Mouse (Mus musculus) myocyte (in vitro differentiated cells): ENCODE measurements around the gene Gm49368. TPM values are rescaled to one million over a fixed set of nuclear protein-coding genes. Genes with fewer than 3 reads are reported as not detected.
"Not testable (repeated sequence)": the region's sequence is repeated elsewhere in the genome, so short reads cannot be mapped to it uniquely, and the experiment has no call there.

Experiments used
- H3K27me3 ChIP-seq: one replicate; pipeline ENCODE4 v1.6.1; 2011; ENCODE audit not compliant: control insufficient read depth, insufficient read depth, insufficient read length
- H3K36me3 ChIP-seq: one replicate; pipeline ENCODE4 v1.6.1; 2011; ENCODE audit not compliant: control insufficient read depth, insufficient read depth
- H3K4me2 ChIP-seq: one replicate; pipeline ENCODE4 v1.6.1; 2011; ENCODE audit warnings: low read depth, control low read depth
- H3K4me3 ChIP-seq: one replicate; pipeline ENCODE4 v1.5.1; 2011; ENCODE audit warnings: mild to moderate bottlenecking, control low read depth, moderate library complexity
- H3K79me2 ChIP-seq: one replicate; pipeline ENCODE4 v1.6.1; 2011; ENCODE audit not compliant: control insufficient read depth, insufficient read depth
- H3ac ChIP-seq: one replicate; pipeline ENCODE4 v1.6.1; 2011; ENCODE audit not compliant: control insufficient read depth, insufficient read length
- CEBPB ChIP-seq: IDR thresholded peaks from 2 replicates; pipeline ENCODE4 v1.6.1; 2011; ENCODE audit warnings: mild to moderate bottlenecking, moderate library complexity; ENCODE audit not compliant: poor library complexity, insufficient read depth, severe bottlenecking
- E2F4 ChIP-seq: IDR thresholded peaks from one replicate; pipeline ENCODE4 v1.6.1; 2011; ENCODE audit warnings: mild to moderate bottlenecking, control low read depth, moderate library complexity; ENCODE audit not compliant: insufficient read depth
- MAX ChIP-seq: IDR thresholded peaks from one replicate; pipeline ENCODE4 v1.6.1; 2011; ENCODE audit warnings: low read depth, mild to moderate bottlenecking, control low read depth
- MYOD1 ChIP-seq, 3 experiments: IDR thresholded peaks; one replicate each; pipeline ENCODE4 v1.6.1; 2011; ENCODE audit warnings: control low read depth in 2 of 3, low read depth in 2 of 3, mild to moderate bottlenecking in 2 of 3, moderate library complexity in 1 of 3; ENCODE audit not compliant: insufficient read length in 2 of 3, control insufficient read depth in 1 of 3
- MYOG ChIP-seq, 3 experiments: IDR thresholded peaks; one replicate each; pipeline ENCODE4 v1.6.1; 2011; ENCODE audit warnings: control low read depth in 2 of 3, low read depth in 2 of 3, mild to moderate bottlenecking in 2 of 3; ENCODE audit not compliant: insufficient read length in 2 of 3, control insufficient read depth in 1 of 3, insufficient read depth in 1 of 3
- POLR2A ChIP-seq: IDR thresholded peaks from one replicate; pipeline ENCODE4 v1.6.1; 2011; ENCODE audit warnings: low read depth, mild to moderate bottlenecking, control low read depth, moderate library complexity; ENCODE audit not compliant: insufficient read length
- POLR2AphosphoS2 ChIP-seq: IDR thresholded peaks from one replicate; pipeline ENCODE4 v1.6.1; 2011; ENCODE audit warnings: low read depth, control low read depth; ENCODE audit not compliant: insufficient read length
- REST ChIP-seq: IDR thresholded peaks from one replicate; pipeline ENCODE4 v1.6.1; 2011; ENCODE audit warnings: mild to moderate bottlenecking, control low read depth, moderate library complexity; ENCODE audit not compliant: insufficient read depth, insufficient read length
- SRF ChIP-seq: IDR thresholded peaks from one replicate; pipeline ENCODE4 v1.6.1; 2011; ENCODE audit warnings: low read depth; ENCODE audit not compliant: control insufficient read depth, insufficient read length
- TCF12 ChIP-seq: IDR thresholded peaks from one replicate; pipeline ENCODE4 v1.6.1; 2011; ENCODE audit warnings: mild to moderate bottlenecking, control low read depth; ENCODE audit not compliant: poor library complexity, insufficient read depth, severe bottlenecking
- TCF3 ChIP-seq: IDR thresholded peaks from one replicate; pipeline ENCODE4 v1.6.1; 2011; ENCODE audit warnings: low read depth, control low read depth; ENCODE audit not compliant: insufficient read length
- USF1 ChIP-seq: IDR thresholded peaks from one replicate; pipeline ENCODE4 v1.6.1; 2011; ENCODE audit warnings: low read depth, mild to moderate bottlenecking, control low read depth, moderate library complexity
- polyA plus RNA-seq: library from polyadenylated mRNA; unstranded; fragments of >200 nt; fragmentation: generic; extraction: Trizol; gene quantifications from one replicate; pipeline ENCODE4 v1.2.1, GENCODE M21; 2012; ENCODE audit warnings: missing spikeins

Gene Gm49368
- not detected for polyA plus RNA-seq

DNA sequence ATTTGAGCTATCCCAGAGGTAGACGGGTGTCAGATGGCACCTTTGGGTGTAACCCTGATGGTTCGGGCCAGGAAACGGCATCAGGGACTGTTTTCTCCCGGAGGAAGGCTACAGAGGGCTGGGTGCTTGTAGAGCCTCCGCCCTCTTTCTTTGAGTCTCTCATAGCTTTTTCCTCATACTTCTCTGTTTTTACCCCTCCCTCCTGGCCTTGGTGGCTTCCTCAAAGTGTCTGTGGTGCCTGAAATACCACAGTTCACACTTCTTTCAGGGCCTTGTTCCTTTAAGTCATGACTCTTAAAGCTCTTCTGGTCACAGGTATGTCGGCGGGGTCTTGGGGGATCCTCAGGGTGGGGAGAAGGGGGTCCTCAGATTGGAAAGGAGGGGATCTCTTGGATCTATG is at the start of gene Gm49368, which contains the start of gene Itgam:
Gene Gm49368, plus strand, starts transcription at position 228 of the 400 bp plus-strand sequence.
Gene Itgam, plus strand, starts transcription at position 185 of the 400 bp plus-strand sequence.
- H3K4me2 ChIP-seq: no peak within 1 kb of the TSS
- H3ac ChIP-seq: no peak within 1 kb of the TSS
- H3K27me3 ChIP-seq: peaks cover 14% of the 10 kb centered on the region
- no peak within 1 kb of the TSS for H3K4me3 ChIP-seq
- TF ChIP-seq CEBPB: no peak
- TF ChIP-seq POLR2A: no peak
- TF ChIP-seq TCF3: no peak
- no peak for TF ChIP-seq E2F4
- TF ChIP-seq MAX: no peak
- no peak for TF ChIP-seq TCF12
- no peak for TF ChIP-seq MYOD1 (IDR thresholded peaks at IDR 0.05; ENCODE audit: control insufficient read depth in 1 of 3, insufficient read length in 2 of 3, low read depth in 2 of 3)
- TF ChIP-seq SRF: no peak
- no peak for TF ChIP-seq MYOG (IDR thresholded peaks at IDR 0.05; ENCODE audit: control insufficient read depth in 1 of 3, insufficient read depth in 1 of 3, insufficient read length in 2 of 3, low read depth in 2 of 3)
- TF ChIP-seq USF1: no peak
- no peaks in the 10 kb centered on the region for H3K79me2 ChIP-seq
- H3K36me3 ChIP-seq: no peaks in the 10 kb centered on the region

DNA sequence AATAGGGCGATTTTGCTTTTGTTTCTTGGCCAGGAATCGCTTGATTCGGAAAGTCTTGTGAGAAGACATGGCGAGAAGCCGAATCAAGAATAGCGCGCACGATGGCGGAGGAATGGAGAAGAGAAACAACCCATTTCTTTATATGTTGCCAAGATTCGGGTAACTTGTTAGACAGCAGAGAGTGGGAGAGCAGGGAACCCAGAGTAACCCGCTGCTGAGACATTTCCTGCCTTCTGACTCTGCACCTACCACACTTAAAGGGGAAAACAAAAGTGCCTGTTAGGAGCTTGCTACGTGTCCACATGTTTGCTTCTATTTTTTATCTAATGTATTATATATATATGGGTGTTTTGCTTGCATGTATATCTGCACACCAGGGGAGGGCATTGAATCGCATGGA is 49.4 kb upstream of the Gm49368 start:
- H3K4me2 ChIP-seq: no peak overlapping the region
- no peaks in the 10 kb centered on the region for H3K27me3 ChIP-seq
- TF ChIP-seq USF1 (no peak), E2F4 (no peak), REST (no peak), TCF12 (no peak), TCF3 (no peak), MYOG (IDR thresholded peaks at IDR 0.05; ENCODE audit: control insufficient read depth in 1 of 3, insufficient read depth in 1 of 3, insufficient read length in 2 of 3, low read depth in 2 of 3) (no peak), SRF (no peak), CEBPB (no peak), POLR2AphosphoS2 (no peak), MYOD1 (IDR thresholded peaks at IDR 0.05; ENCODE audit: control insufficient read depth in 1 of 3, insufficient read length in 2 of 3, low read depth in 2 of 3) (no peak), MAX (no peak), POLR2A (no peak)
- H3K79me2 ChIP-seq: no peaks in the 10 kb centered on the region
- no peak overlapping the region for H3ac ChIP-seq
- H3K4me3 ChIP-seq: no peak overlapping the region
- H3K36me3 ChIP-seq: peaks cover 13% of the 10 kb centered on the region

GRCm38 (mm10) chr7:128016134-128016533 is 46.3 kb upstream of the Gm49368 start:
- H3K36me3 ChIP-seq, H3K4me2 ChIP-seq, H3K27me3 ChIP-seq, H3K79me2 ChIP-seq, H3K4me3 ChIP-seq, H3ac ChIP-seq: not testable (repeated sequence)

GRCm38 (mm10) chr7:128016650-128017049 is 45.8 kb upstream of the Gm49368 start:
- Histone ChIP-seq H3K27me3 (no peaks in the 10 kb centered on the region), H3K79me2 (no peaks in the 10 kb centered on the region), H3K36me3 (no peaks in the 10 kb centered on the region), H3K4me2 (no peak overlapping the region), H3ac (no peak overlapping the region), H3K4me3 (no peak overlapping the region)
- TF ChIP-seq SRF (no peak), MYOG (IDR thresholded peaks at IDR 0.05; ENCODE audit: control insufficient read depth in 1 of 3, insufficient read depth in 1 of 3, insufficient read length in 2 of 3, low read depth in 2 of 3) (peak in 2 of 3 experiments; percentile 55 to 64), REST (no peak), E2F4 (no peak), TCF12 (no peak), MYOD1 (IDR thresholded peaks at IDR 0.05; ENCODE audit: control insufficient read depth in 1 of 3, insufficient read length in 2 of 3, low read depth in 2 of 3) (peak in 1 of 3 experiments; percentile 41), POLR2AphosphoS2 (peak; percentile 83)

- H3K36me3 ChIP-seq: no peaks in the 10 kb centered on the region
- TF ChIP-seq CEBPB: no peak
- TF ChIP-seq MYOG (IDR thresholded peaks at IDR 0.05; ENCODE audit: control insufficient read depth in 1 of 3, insufficient read depth in 1 of 3, insufficient read length in 2 of 3, low read depth in 2 of 3): no peak
- TF ChIP-seq POLR2A: no peak
- TF ChIP-seq POLR2AphosphoS2: no peak
Measured at GRCm38 (mm10) chr7:128018275-128018674, 44.2 kb upstream of the Gm49368 start.

More at GRCm38 (mm10) chr7:128018275-128018674, 44.2 kb upstream of the Gm49368 start:
- Histone ChIP-seq H3K4me3 (no peak overlapping the region), H3K4me2 (no peak overlapping the region), H3K27me3 (no peaks in the 10 kb centered on the region), H3ac (no peak overlapping the region), H3K79me2 (no peaks in the 10 kb centered on the region)
